Mouse (Mus musculus) neural tube, embryonic 11.5 days (tissue): Measurements from ENCODE around the gene Accs. TPM values are rescaled to one million over a fixed set of nuclear protein-coding genes. Genes with fewer than 3 reads are reported as not detected.

ENCODE experiments used
- ATAC-seq: fragments of 200-750 bp; cut with Nextera tagmentation; 2 replicates; pipeline ENCODE4 v1.8.0; 2017; ENCODE audit warnings: moderate number of reproducible peaks, mild to moderate bottlenecking, moderate TSS enrichment, moderate library complexity; ENCODE audit not compliant: insufficient read depth, low FRiP score, low TSS enrichment
- DNase-seq: peaks from one replicate; pipeline ENCODE4 v3.0.0-alpha.2; 2015; ENCODE audit warnings: low spot score
- H3K27ac ChIP-seq: fragments of 300-500 bp; sonication (generic); 2 replicates; pipeline ENCODE4 v1.5.1; 2014; ENCODE audit warnings: low read depth, mild to moderate bottlenecking, low read length
- H3K27me3 ChIP-seq: fragments of 300-500 bp; sonication (generic); 2 replicates; pipeline ENCODE4 v1.6.1; 2014; ENCODE audit warnings: mild to moderate bottlenecking, low read length, mixed read lengths; ENCODE audit not compliant: control insufficient read depth, insufficient read depth
- H3K36me3 ChIP-seq: fragments of 300-500 bp; sonication (generic); 2 replicates; pipeline ENCODE4 v1.6.1; 2014; ENCODE audit warnings: mild to moderate bottlenecking, low read length, moderate library complexity, mixed read lengths; ENCODE audit not compliant: control insufficient read depth, insufficient read depth
- H3K4me1 ChIP-seq: fragments of 300-500 bp; sonication (generic); 2 replicates; pipeline ENCODE4 v1.6.1; 2014; ENCODE audit warnings: low read length, mixed read lengths; ENCODE audit not compliant: control insufficient read depth, insufficient read depth
- H3K4me2 ChIP-seq: fragments of 300-500 bp; sonication (generic); 2 replicates; pipeline ENCODE4 v1.6.1; 2014; ENCODE audit warnings: low read depth, mild to moderate bottlenecking, moderate library complexity
- H3K4me3 ChIP-seq: fragments of 300-500 bp; sonication (generic); 2 replicates; pipeline ENCODE4 v1.5.1; 2014; ENCODE audit warnings: low read depth, low read length
- H3K9ac ChIP-seq: fragments of 300-500 bp; sonication (generic); 2 replicates; pipeline ENCODE4 v1.6.1; 2014; ENCODE audit warnings: mild to moderate bottlenecking, low read length
- H3K9me3 ChIP-seq: fragments of 300-500 bp; sonication (generic); 2 replicates; pipeline ENCODE4 v1.6.1; 2016; ENCODE audit warnings: low read length; ENCODE audit not compliant: control insufficient read depth
- WGBS: fragments of 180-500 bp; shearing (Covaris S2); extraction: QIAGEN DNeasy Blood & Tissue Kit; methylation state at CpG from one replicate; pipeline ENCODE4 v1.1.7; 2014; 5-methylcytosine and 5-hydroxymethylcytosine counted together
- polyA plus RNA-seq: library from polyadenylated mRNA; unstranded; fragments of >200 nt; fragmentation: Nextera tagmentation; extraction: Ambion mirVana; gene quantifications from 2 replicates; pipeline ENCODE4 v1.2.1, GENCODE M21; 2014

Accs gene
- polyA plus RNA-seq, 1 experiment from 2014 or later, result 7.8 TPM

- 86% methylated on average over 6 of the region's 6 CpGs for WGBS
- no peak overlapping the region for H3K9ac ChIP-seq
- ATAC-seq, result no peak
Measured at GRCm38 (mm10) chr2:93840109-93840508, 9.6 kb downstream of the Accs start.

GRCm38 (mm10) chr2:93838931-93839330, 10.8 kb downstream of the Accs start:
- ATAC-seq (no peak), DNase-seq (no peak)
- Histone ChIP-seq H3K4me3 (no peak overlapping the region), H3K9ac (no peak overlapping the region), H3K36me3 (peaks cover 9% of the 10 kb centered on the region), H3K27me3 (no peaks in the 10 kb centered on the region), H3K27ac (no peak overlapping the region), H3K9me3 (no peaks in the 10 kb centered on the region), H3K4me1 (no peaks in the 10 kb centered on the region), H3K4me2 (no peak overlapping the region)
- 92% methylated on average over 4 of the region's 4 CpGs for WGBS

More at GRCm38 (mm10) chr2:93840109-93840508, 9.6 kb downstream of the Accs start:
- peaks cover 9% of the 10 kb centered on the region for H3K36me3 ChIP-seq
- no peaks in the 10 kb centered on the region for H3K9me3 ChIP-seq
- H3K4me1 ChIP-seq, result no peaks in the 10 kb centered on the region
- H3K4me3 ChIP-seq, result no peak overlapping the region
- no peak overlapping the region for H3K4me2 ChIP-seq
- no peak overlapping the region for H3K27ac ChIP-seq
- no peak for DNase-seq
- no peaks in the 10 kb centered on the region for H3K27me3 ChIP-seq

- ATAC-seq, result no peak
- WGBS, result 69% methylated on average over 13 of the region's 13 CpGs
- no peak overlapping the region for H3K9ac ChIP-seq
- H3K4me2 ChIP-seq, result no peak overlapping the region
- H3K27ac ChIP-seq, result no peak overlapping the region
- no peaks in the 10 kb centered on the region for H3K9me3 ChIP-seq
- peaks cover 5% of the 10 kb centered on the region for H3K36me3 ChIP-seq
- H3K27me3 ChIP-seq, result no peaks in the 10 kb centered on the region
- H3K4me3 ChIP-seq, result no peak overlapping the region
- H3K4me1 ChIP-seq, result no peaks in the 10 kb centered on the region
- no peak for DNase-seq
Measured at GRCm38 (mm10) chr2:93836232-93836785, 13.4 kb downstream of the Accs start.

DNA sequence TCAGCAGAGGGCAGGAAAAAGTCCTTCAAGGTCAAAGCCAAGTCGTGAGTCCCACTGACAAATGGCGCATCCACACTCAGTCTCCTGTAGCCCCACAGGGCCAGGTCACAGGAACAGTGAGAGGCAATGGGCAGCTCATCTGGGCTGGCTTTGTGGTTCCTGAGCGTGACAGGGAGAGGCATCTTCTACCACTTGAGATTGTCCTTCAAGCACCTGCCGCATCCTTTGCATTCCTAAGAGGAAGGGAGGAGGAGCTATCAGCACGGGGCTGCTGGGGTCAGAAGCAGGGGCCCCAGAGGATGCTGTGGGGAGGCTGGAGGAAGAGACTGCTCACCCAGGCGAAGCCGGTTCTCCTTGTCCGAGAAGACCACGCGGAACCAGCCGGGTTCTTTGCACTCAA, 14.1 kb downstream of the Accs start:
- H3K9me3 ChIP-seq, result no peaks in the 10 kb centered on the region
- ATAC-seq (no peak), DNase-seq (no peak)
- H3K27ac ChIP-seq, result no peak overlapping the region
- no peak overlapping the region for H3K9ac ChIP-seq
- WGBS, result 78% methylated on average over 11 of the region's 11 CpGs
- H3K36me3 ChIP-seq, result peaks cover 5% of the 10 kb centered on the region
- no peak overlapping the region for H3K4me3 ChIP-seq
- no peak overlapping the region for H3K4me2 ChIP-seq
- no peaks in the 10 kb centered on the region for H3K4me1 ChIP-seq
- H3K27me3 ChIP-seq, result no peaks in the 10 kb centered on the region

DNA sequence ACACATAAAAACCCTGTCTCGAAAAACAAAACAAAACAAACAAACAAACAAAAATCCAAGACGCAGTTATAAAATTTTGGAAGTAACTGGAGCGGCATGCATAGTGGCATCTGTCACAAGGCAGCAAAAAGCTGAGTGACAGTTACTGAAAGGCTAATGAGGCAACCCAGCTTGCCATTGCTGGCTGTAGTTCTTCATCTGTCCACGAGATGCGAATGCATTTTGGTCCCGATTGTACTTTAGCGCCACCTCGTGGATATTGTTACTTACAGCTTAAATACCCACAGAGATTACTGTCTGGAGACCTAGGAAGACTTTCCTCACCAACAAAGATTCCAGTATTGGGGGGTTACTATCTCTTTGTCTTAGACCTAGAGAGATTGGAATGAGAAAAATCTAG, 26.2 kb downstream of the Accs start:
- Histone ChIP-seq H3K9me3 (no peaks in the 10 kb centered on the region), H3K27ac (no peak overlapping the region), H3K4me3 (no peak overlapping the region), H3K36me3 (no peaks in the 10 kb centered on the region), H3K27me3 (no peaks in the 10 kb centered on the region), H3K4me2 (no peak overlapping the region), H3K9ac (no peak overlapping the region), H3K4me1 (peaks cover 3% of the 10 kb centered on the region; the same call in 1 of the 2 replicates)
- ATAC-seq, result peak; percentile 18; the same call in 1 of the 2 replicates
- DNase-seq, result peak; percentile 81
- WGBS, result 21% methylated on average over 8 of the region's 8 CpGs

DNA sequence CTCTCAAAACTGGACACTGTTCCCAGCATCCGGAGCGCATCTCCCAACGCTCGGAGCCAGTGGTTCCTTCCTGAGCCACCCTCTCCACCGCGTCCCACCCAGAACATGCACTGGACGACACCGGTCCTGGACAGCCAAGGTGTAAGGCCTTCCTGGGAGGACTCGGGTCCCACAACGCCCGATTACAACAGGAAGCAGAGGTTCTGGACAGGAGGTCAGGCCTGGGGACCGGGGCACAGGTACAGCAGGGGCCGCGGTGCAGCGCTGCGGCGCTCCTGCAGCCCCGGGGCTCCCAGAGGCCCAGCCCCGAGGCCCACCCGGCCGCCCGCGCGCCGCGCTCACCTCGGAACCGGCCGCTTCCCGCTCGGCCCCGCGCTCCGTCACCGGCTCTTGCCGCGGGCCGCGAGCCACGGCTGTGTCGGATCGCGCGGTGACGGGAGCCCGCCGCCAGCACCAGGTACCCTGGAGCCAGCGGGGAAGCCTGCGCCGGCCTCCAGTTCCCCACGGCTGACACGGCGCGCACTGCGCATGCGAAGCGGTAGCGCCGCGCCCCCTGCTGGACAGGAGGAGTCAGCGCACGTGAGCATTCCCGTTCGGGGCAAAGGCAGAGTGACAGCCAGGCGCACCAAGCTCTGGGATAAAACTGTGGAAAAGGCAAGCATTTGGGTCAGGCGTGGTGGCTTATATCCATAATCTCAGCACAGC, 27.5 kb downstream of the Accs start, which contains the start of gene Ext2:
Gene Ext2, minus strand, starts transcription at position 524 of the 705 bp plus-strand sequence.
- Histone ChIP-seq H3K9ac (peak within 1 kb of the TSS; percentile 93), H3K4me2 (peak within 1 kb of the TSS; percentile 86), H3K4me3 (peak within 1 kb of the TSS; percentile 88), H3K9me3 (no peaks in the 10 kb centered on the region), H3K36me3 (no peaks in the 10 kb centered on the region), H3K4me1 (peaks cover 3% of the 10 kb centered on the region; the same call in 1 of the 2 replicates), H3K27ac (no peak within 1 kb of the TSS), H3K27me3 (no peaks in the 10 kb centered on the region)
- peak; percentile 91 for DNase-seq
- under 1% methylated on average over 66 of the region's 66 CpGs for WGBS
- peak; percentile 89 for ATAC-seq

- H3K27ac ChIP-seq, result no peak overlapping the region
- DNase-seq (no peak), ATAC-seq (no peak)
- H3K4me1 ChIP-seq, result peaks cover 3% of the 10 kb centered on the region; the same call in 1 of the 2 replicates
- no peaks in the 10 kb centered on the region for H3K9me3 ChIP-seq
- no peaks in the 10 kb centered on the region for H3K27me3 ChIP-seq
- no peak overlapping the region for H3K4me3 ChIP-seq
- peak overlapping the region; percentile 18; the same call in 1 of the 2 replicates for H3K9ac ChIP-seq
- H3K4me2 ChIP-seq, result no peak overlapping the region
- 97% methylated on average over 5 of the region's 5 CpGs for WGBS
- no peaks in the 10 kb centered on the region for H3K36me3 ChIP-seq
Measured at GRCm38 (mm10) chr2:93817791-93818190, 32.0 kb downstream of the Accs start.

GRCm38 (mm10) chr2:93813343-93813742, 36.4 kb downstream of the Accs start:
- no peak for DNase-seq
- Histone ChIP-seq H3K27me3 (no peaks in the 10 kb centered on the region), H3K4me1 (no peaks in the 10 kb centered on the region), H3K27ac (no peak overlapping the region), H3K9me3 (no peaks in the 10 kb centered on the region), H3K4me2 (no peak overlapping the region), H3K9ac (no peak overlapping the region), H3K4me3 (no peak overlapping the region), H3K36me3 (no peaks in the 10 kb centered on the region)
- 96% methylated on average over 22 of the region's 22 CpGs for WGBS
- ATAC-seq, result no peak

DNA sequence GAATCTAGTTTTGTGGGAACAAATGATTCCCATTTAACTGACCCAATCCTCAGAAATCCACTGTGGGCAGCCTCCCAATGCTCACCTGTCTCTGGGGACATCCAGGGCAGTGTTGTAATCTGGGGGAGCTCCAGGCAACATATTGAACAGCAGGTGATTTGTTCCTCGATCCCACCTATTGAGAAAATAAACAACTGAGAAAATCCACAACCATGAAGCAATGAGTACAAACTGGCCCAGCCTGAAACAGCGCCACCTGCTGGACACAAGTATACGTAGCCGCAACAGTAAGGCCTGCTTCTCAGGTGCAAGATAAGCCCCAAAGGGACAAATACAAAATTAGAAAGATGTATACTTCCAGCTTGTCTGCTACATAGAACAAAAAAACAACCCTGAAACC, 37.9 kb downstream of the Accs start:
- Histone ChIP-seq H3K9ac (no peak overlapping the region), H3K4me3 (no peak overlapping the region), H3K27me3 (no peaks in the 10 kb centered on the region), H3K27ac (no peak overlapping the region), H3K4me2 (no peak overlapping the region), H3K36me3 (0 out of 2 replicates have a peak, but pooled peaks cover 2% of the 10 kb centered on the region), H3K9me3 (no peaks in the 10 kb centered on the region), H3K4me1 (no peaks in the 10 kb centered on the region)
- 42% methylated on average over 4 of the region's 4 CpGs for WGBS
- DNase-seq (peak; percentile 42), ATAC-seq (no peak)
